Mouse (Mus musculus) right cerebral cortex, adult 18-20 months (tissue): ENCODE data around the gene Emx1.

Source experiments
- DNase-seq: peaks from one replicate; pipeline ENCODE4 v3.0.0; 2022; ENCODE audit warnings: mixed read lengths

Gene Emx1

DNA sequence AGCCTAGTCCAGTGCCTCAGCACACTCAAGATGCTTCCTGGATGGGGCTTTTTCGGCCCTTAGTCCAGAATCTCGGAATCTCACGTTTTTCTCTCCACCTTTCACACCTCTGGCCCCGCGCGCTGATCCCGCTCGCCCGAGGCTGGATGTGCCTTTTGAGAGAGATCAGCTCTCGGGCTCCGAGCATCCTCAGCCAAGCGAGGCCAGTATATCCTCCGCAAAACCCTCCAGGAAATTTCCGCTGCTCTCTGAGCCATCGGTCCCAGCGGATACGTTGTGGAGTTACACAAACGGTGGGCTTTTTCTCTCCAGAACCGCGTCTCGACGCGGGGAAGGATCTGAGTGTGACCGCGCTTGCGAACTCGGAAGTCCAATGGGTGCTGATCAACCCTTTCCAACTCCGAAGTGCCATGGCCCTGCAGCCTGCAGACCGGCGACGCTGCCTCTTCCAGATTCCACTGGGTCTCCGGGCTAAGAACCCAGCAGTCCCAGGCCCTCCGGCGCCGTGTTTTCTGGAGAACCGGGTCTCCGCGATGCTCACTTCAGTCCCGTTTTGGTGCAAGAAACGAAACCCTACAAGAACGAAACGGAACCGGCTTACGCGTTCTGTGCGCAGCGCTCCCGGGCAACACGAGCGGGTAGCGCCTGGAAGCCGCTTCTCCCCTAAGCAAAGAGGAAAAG, 2.8 kb downstream of the Emx1 start:
- DNase-seq: peak; percentile 42

DNA sequence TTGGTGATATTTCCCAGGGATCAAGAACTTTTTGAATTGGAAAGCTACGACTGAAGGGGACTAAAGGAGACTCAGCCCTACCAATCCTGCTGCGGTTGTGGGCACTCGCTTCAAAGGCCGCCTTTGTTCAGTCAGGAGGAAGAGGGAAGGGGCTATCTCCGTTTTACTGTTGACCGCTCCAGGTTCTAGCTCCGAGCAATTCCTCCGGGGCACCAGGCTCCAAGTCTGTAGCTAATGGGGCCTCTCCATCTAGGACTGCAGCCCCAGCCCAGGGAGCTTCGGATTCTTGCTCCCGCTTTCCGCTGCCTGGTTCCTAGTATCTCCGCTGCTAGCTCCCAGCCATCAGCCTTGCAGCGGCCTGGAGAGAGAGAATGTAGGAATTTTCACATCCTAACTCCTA, 3.4 kb downstream of the Emx1 start:
- DNase-seq: no peak

- no peak for DNase-seq
Observed at GRCm38 (mm10) chr6:85191751-85192440, 4.7 kb downstream of the Emx1 start.

DNA sequence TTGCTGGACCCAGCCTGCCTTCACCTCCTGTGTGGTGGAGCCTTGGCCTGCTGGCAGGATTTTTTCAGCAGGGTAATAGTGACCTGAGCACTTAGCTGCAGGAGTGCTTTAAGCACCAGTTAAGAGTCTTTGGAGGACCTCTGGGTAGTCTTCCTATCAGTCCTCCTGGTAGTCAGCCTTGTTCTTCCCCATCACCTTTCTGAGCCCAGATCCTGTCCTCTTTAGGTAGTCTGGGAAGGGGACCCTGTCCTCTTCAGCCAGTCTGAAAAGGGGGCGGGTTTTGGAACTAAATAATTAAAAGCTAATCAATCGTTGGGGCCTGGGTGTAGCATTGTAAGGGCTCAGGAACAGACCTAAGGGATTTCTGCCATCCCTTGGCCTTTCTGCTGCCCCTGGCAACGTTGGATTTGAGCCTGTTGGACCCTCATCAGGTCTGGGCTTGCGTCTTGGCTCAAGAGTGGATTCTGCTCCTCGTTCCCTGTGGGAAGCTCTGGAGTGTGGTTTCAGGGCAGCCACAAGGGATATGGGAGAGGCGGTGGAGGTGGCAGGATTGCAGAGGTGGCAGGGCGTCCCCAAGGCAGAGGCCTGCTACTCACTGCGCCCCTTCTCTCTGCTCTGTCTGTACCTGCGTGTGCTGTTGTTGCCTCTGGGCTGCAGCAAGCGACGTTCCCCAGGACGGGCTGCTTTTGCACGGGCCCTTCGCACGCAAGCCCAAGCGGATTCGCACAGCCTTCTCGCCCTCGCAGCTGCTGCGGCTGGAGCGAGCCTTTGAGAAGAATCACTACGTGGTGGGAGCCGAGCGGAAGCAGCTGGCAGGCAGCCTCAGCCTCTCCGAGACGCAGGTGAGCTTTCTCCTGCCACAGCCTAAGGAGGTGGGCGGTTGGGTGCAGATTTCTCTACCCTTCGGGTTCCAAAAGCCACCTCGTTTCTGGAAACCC, 6.4 kb downstream of the Emx1 start:
- peak; percentile 43 for DNase-seq

DNA sequence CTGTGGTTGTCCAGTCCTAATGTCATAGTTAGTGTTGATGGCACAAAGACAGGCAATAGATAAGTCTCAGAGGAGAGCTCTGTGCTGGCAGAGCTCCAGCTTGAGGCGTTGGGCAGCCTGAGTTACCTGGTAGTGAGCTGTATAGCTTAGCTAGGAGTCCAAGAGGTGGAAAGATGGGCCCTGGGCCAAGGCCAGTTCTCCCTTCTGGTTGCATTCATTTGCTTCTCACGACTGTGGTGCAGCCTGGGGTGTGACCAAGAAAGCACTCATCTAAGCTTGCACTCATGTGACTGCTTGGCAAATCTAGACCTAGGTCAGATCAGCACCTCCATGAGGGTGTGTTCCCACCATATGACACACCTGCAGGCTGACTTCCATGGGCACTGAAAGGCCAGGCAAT, 10.7 kb downstream of the Emx1 start:
- DNase-seq: no peak

GRCm38 (mm10) chr6:85206182-85206938, 19.1 kb downstream of the Emx1 start:
- peak; percentile 52 for DNase-seq

GRCm38 (mm10) chr6:85206939-85207285, 19.7 kb downstream of the Emx1 start:
- peak; percentile 46 for DNase-seq

- DNase-seq: no peak
Observed at GRCm38 (mm10) chr6:85207345-85207744, 20.1 kb downstream of the Emx1 start.

DNA sequence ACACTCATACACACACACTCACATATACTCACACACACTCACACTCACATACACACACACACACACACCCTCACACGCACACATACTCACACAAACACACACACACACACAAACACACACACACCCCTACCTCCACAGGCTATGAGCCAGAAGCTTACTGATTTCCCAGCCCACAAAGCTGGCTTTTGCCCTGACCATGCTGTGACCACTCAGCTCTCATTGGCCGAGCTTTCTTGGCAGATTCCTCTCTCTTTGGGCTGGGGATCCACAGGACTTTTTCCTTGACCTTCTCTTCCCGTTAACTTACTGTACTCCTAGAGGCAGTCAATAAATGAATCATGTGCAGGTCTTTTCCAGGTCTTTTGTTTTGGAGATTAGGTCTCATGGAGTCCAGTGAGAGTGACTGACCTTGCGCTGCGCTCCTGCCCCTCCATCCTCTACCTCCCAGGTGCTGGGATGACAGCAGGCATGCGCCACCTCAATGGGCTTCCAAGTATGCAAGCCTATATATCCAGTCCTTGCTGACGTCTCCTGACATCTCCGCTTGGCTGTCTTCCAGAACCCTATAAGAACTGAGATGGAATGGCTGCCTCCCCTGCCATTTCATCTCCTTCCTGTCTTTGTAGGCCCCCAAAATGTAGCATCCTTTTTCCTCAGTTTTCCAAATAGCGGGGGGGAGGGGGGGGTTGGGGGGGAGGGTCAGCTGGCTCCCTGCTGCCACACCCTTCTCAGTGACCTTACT, 22.2 kb downstream of the Emx1 start:
- no peak for DNase-seq

GRCm38 (mm10) chr6:85210686-85211085, 23.4 kb downstream of the Emx1 start:
- no peak for DNase-seq

- no peak for DNase-seq
Observed at GRCm38 (mm10) chr6:85218251-85218650, 31.0 kb downstream of the Emx1 start.

- DNase-seq: no peak
Observed at GRCm38 (mm10) chr6:85218684-85219445, 31.6 kb downstream of the Emx1 start.

GRCm38 (mm10) chr6:85219706-85220105, 32.5 kb downstream of the Emx1 start:
- DNase-seq: peak; percentile 57

DNA sequence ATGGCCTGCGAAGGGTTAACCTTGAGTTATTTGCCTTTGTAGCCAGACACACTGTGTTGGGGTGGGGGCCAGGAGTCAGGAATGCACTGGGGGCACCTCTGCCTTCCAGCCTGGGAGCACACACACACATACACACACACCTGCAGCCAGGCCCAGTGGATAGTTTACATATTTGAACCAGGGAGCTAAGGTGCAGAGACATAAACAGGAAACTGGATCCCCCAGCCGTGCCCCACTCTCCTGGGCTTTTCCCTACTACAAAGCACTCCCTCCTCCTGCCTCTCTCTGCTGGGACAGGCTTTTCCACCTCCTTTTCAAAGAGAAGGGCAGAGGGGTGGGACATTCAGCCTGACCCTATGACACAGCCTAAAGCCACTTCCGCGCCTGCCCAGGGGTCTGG, 33.7 kb downstream of the Emx1 start:
- no peak for DNase-seq

GRCm38 (mm10) chr6:85222551-85222950, 35.3 kb downstream of the Emx1 start:
- DNase-seq: no peak

- DNase-seq: no peak
Observed at GRCm38 (mm10) chr6:85223498-85224150, 36.4 kb downstream of the Emx1 start.

DNA sequence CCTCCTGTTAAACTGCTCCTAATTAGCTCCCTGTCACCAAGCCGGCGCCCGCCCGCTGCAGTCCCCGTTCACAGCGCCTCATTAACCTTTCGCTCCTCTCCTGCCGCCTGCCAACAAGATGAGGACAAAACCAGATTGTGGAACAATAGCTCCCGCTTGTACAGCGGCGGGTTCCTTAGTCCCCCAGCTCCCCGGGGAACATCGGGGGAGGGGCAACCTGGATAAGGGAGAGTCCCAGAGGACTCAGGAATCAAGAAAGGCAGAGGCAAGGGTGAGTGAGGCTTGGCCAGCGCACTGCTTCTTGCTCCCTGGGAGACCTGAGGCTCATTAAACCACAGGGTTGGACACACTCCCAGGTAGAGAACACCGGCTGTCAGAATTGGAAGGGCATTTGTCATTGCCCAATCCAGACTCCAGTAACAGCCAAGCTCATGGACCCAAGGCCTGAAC, 37.2 kb downstream of the Emx1 start:
- no peak for DNase-seq

DNA sequence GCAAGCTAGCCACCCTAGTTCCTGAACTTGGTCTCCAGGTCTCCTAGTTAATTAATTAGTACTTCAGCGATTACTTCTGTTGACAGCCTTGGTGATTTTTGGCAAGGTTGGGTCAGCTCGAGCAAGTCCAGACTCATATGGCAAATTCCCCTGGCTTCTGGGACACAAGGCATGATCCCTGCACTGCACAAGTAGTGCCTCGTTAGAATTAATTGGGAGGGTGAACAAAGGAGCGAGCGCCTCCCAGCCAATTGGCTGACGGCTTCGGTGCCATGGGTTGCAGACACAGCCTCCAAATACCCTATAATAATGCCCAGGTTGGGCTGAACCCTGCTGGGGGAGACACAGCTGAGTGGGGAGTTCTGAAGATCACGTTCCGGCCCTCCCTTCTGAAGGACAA, 39.3 kb downstream of the Emx1 start:
- DNase-seq: no peak

DNA sequence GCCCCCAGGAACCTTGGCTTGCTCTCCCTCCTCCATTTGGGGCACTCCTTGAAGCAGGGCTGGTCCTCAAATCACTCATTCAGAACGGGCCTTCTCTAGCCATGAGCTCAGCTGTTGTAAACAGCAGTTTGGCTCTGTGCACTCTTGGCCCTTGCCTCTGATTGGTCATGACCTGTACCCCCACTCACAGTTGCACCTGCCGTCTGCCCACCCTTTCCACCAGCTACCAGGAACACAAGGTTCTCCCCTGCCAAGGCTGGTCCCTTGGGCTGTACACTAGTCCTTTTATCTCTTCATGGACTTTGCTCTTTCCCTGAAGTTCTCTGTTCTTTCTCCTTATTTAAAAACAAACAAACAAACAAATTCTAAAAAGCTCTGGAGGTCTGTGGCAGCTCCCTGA, 40.3 kb downstream of the Emx1 start:
- DNase-seq: no peak

DNA sequence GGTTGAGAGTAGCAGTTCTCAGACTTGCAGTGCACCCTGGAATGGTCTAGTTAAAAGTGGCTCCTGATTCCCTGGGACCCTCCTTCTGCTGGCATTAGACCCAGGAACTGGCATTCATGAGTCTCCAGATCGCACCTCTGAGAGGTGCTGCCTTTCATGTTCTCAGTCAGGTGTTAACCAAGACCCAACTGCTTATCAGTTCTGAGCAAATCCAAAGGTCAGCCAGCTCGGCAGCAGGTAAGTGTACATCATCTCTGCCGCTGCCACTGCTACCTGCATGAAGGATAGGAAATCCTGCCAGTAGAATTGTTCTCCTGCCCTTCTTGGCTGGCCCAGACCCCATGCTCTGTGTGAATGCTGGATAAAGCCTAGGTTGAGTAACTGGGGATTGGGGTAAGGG, 43.5 kb downstream of the Emx1 start:
- no peak for DNase-seq

- DNase-seq: no peak
Observed at GRCm38 (mm10) chr6:85231469-85231868, 44.2 kb downstream of the Emx1 start.
